Mouse (Mus musculus) retina, adult 2 months (tissue): ENCODE data around the gene Hoxa10.

ENCODE experiments used
- DNase-seq: peaks from one replicate; pipeline ENCODE4 v3.0.0-alpha.2; 2012; ENCODE audit warnings: low read depth, low spot score

Hoxa10 gene

DNA sequence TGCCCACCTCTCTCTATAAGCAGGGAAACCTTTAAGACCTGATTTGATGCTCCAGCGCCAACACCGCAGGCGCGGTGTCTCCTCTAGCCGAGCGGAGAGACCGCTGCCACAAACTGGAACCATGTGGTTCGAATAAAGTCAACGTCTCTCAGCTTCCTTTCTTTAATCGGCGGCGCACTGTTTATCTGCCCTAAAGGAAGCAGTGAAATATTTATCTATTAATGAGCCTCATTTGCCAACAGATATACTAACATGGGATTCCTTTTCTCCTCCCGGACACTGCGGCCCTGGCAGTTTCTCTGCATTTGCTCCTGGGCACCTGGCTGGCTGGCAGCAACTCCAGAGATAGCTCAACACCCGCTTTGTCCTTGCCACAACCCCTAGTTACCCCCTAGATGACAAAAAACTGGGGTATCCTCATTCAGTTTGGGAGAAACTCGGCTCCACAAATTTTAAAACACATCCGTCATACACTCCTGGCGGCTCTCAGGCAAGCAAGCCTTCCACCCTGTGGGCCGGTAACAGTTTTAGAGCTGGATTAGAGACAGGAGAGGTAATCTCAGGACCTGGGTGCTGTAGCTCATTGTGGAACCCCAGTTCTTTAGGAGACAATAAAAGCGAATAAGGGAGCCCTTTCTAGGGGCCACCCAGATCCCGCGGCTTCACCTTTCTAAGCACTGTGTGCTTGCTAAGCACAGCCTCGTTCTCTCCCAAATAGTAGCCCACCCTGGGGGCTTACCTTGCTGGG, 22.6 kb downstream of the Hoxa10 start:
- DNase-seq = no peak

DNA sequence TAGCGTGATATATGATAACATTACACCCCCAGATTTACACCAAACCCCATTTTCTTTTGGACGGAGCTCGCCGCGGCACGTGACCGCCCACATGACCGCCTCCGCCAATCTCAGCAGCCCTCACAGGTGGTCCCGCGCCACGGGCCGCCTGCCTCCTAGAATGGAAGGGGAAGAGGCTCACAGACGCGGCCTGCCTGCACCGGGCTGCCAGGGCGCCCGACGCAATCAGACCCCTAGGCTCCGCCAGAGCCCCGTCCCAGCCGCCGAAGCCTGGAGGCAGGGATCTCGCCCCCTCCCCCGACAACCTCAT, 23.2 kb downstream of the Hoxa10 start:
- DNase-seq = no peak

DNA sequence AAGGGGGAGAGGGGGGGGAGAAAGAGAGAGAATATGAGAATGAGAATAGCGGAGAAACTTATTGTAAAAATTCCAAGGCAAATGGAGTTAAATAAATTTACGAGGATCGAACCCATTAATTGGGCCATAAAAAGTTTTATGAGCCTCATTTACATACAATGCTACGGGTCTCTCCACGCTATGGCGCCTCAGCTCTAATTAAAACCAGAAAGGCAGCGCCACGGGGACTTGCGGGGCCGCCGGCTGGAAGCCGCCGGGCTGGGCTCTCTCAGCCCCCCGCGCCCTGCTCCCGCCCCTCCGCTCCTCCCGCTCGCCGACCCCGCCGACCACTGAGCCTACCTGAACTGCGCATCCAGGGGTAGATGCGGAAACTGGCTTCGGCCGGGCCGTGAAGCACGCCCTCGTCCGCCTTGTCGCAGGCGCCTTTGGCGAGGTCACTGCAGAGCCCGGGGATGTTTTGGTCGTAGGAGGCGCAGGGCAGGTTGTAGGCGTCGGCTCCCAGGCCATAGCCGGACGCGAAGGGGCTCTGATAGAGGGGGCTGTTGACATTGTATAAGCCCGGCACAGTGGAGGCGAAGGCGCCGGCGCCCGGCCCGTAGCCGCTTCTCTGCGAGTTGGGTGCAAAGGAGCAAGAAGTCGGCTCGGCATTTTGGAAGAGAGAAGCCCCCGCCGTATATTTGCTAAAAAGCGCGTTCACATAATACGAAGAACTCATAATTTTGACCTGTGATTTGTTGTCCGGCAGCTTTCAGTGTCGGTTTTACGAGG, 23.8 kb downstream of the Hoxa10 start:
- no peak for DNase-seq

DNA sequence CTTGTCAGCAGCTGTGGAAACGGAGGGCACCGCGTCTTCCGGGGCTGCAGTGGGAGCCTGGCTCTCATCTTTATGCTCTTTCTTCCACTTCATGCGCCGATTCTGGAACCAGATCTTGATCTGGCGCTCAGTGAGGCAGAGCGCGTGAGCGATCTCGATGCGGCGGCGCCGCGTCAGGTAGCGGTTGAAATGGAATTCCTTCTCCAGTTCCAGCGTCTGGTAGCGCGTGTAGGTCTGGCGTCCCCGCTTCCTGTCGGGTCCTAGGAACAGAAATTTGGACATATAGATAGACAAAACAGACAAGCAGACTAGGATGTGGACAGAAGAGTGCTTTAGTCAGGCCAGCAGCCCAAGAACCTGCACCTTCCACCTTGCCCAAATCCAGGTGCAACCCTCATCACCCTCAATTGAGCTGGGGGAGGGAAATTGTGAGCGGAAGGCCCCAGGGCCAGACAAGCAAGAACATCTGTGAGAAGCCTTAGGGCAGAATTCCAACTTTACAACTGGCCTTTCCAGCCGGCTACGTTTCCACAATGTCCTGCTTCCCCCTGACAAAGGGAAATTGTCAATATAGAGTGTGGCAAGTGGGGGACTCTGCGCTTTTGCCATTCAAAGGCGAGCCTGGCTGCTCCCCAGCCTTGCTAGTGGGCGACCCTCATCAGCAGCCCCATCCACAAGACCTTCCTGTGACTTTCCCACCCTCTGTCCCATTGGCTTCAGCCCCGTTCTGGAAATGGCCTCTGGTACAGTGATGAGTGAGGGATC, 24.7 kb downstream of the Hoxa10 start:
- no peak for DNase-seq

DNA sequence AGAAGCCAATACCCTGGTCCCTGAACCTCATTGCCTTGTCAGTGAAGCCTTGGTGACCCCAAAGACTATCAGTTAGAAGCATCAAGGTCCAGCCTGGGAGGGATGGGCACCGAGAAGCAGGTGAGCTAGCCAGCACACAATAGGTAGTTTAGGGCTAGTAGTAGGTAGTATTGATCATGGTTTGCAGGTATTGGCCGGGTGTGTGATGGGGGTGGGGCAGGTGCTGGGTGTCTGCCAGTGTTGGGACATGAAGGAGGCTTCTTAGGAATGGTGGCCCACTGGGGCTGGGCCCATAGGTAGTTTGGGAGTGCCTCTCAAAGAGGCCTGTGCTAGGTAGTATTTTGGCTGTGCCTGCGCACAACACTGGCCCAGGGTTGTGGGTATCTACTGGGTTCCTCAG, 25.6 kb downstream of the Hoxa10 start:
- no peak for DNase-seq

DNA sequence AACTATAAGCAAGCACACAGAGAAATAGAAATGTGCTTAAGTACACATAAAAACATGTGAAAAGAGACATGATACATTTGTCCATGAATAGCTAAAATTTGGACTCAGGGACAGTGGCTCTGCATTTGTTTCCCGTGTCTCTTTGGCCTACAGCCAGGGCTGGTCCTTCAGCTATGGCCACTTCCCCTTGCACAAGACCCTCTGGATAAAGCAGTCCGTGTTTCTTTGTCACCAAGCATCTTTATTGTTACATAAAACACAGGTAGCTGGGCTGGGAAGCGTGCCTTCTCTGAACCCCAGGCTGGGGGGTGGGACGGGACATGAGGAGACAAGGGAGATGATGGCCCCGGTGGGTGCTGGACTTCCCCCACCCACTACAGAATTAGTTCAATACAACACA, 26.4 kb downstream of the Hoxa10 start:
- no peak for DNase-seq

DNA sequence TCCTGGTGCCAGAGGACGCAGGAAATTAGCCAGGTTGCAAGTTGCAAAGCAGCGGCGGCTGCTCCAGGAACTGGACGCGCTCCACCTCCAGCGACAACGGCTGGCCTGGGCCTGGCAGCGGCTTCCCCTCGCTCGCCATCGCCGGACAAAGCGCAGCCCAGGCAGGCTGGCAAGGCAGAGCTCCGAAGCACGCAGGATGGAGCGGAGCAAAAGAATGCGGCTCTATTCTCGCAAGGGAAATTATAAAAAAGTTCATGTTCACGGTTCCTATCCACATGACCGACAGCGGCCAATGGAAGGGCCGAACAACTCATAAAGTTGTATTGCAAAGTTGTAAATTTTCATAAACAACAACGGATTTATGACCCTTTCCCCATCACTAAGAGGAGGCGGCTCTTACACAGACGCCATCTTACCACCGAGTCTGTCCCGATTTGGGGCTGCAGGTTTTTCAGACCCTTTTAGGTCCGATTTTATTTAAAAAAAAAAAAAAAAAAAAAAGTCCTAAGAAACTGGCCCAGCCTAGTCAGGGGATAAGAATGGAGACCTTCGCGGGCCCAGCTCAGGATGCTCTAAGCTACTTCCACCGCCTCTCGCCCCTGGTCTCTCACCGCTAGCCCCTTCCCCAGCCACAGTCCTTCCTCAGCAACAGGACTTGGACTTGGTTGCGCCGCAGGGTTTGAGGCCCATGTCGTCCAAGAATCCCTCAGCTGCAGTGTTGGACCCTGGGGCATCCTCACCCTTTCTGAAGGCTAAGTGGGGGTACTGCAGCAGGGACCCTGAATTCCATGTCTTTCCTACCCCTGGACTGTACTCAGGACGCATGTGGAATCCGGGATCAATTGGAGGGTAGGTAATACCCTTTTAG, 27.3 kb downstream of the Hoxa10 start, which contains the start of the genes Hoxa3 and Gm28308:
Gene Hoxa3 (minus strand): TSS at position 218 of the 868 bp plus-strand sequence.
Gene Gm28308 (minus strand): TSS at position 221 of the 868 bp plus-strand sequence.
- DNase-seq = no peak

DNA sequence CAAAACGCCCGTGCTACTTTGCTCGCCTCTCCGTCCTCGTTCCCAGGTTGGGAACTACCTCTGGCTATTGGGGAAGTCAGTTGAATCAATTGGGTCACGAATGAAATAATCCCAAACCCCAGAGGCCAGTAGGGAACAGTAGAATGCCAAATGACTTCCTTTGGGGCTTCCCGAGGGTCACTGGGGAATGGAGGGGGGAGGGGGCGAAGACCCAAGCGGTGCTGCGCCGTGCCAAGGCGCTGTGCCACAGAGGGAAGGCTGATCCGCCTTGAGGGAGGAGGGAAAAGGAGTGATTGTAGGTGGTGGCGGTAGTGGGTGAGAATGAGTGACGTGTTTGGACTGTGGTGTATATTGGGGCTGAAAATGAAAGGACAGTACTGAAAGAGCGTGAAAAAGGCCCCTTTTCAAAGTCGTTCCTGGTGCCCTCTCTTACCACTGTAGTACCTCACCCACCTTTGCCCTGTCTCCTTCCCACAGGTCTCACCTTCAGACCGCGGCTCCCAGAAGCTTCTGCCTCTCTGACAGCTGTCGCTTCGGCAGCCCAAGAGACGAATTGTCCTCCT, 28.0 kb downstream of the Hoxa10 start:
- DNase-seq = no peak

DNA sequence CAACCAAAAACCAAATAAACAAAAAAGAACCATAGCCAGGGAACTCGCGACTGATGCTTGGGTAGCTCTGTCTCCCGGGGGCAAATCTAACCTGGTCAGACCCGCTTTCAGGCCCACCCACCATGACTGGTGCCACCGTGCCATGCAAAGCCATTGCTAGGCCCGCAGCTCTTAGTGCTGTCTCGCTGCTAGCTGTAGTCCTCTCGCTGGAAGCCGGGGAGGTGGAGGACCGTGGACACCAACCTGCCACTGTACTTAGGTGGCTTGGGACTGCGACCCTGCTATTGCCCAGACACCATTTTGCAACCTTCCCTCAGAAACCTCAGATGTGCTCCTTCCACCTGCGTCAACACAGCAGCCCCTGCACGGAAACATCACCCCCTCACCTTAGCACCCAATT, 28.7 kb downstream of the Hoxa10 start:
- DNase-seq = no peak

DNA sequence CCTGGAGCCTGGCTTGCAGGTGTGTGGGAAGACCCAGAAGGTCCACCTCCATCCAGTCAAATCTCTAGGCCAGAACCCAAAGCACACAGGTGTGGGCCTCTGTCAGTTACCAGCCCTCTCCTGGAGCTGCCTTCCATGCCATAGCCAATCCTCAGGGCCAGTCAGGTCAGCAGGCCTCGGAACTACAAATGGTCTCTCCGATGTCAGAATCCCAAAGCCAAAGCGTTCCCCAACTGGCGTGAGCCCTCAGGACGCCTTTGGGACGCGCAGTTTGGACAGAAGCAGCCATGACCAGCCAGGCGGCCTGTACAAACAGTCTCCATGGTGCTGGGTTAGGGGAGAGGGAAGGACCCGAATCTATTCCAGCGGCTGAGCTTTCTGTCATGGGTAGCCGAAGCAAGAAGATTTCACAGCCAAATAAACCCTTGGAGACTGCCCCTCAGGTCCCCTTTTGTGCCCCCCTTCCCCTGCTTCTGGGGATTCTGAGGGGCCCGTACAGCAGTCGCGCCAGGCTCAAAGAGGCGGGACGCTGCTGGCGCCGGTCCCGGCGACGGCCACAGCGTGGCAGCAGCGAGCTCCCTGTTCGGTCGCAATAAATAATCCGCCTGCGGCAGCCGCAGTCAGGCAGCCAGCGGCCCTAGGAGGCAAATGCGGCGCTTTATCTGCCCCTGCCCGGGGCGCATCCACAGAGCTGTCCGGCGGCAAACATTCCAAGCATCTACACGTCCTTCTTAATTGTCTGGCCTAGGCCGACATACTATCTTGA, 29.3 kb downstream of the Hoxa10 start:
- no peak for DNase-seq

DNA sequence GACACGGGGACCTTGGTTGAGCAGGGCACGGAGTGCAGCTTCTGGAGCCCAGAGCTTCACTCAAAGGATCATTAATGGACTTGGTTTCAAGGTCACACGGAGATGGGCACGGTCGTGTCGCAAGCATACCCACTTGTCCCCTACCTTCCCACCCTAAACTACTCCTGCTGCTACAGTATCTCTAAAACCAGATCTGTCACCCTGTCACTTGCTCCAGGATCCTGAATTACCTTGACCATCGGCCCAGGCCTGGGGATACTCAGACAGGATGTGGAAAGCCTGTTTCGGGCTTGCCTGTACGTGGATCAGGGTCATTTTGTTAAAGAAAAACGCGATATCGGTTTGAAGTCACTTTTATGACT, 31.0 kb downstream of the Hoxa10 start:
- DNase-seq = no peak

DNA sequence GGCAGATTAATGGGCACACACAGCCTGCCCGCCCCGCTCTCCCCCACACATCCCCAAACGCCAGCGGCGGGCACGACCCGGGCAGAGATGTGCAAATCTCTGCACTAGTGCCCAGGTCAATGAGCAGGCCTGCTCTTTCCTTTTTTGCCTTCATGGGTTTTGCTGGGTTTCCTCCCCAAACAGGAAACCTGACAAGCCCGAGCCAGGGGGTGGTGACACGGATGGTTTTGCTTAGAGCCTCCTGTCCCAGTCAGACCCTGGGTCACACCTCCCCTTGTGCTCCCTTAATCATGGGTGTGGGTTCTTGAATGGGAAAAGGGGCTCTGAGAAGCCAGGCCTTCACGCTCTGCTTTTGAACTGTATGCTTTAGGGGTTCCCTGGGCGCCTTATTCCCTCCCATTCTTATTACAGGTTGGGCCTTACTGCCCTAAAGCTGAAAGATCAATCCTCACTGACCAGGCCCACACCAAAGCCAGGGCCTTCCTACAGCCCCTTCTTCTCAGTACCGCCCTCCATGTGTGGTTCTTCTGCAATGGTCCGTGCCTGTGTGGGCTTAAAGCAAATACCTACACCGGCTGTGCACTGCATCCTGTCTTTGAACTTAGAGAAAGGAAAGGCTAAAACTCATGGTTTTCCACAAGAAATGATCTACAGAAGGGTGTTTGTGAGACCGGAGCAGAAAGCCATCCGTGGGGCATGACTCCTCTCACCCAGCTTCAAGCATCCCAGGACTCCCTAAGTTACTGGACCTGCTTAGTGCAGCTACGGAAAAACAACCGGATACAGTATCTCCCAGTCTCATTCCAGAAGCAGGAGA, 31.6 kb downstream of the Hoxa10 start:
- no peak for DNase-seq

DNA sequence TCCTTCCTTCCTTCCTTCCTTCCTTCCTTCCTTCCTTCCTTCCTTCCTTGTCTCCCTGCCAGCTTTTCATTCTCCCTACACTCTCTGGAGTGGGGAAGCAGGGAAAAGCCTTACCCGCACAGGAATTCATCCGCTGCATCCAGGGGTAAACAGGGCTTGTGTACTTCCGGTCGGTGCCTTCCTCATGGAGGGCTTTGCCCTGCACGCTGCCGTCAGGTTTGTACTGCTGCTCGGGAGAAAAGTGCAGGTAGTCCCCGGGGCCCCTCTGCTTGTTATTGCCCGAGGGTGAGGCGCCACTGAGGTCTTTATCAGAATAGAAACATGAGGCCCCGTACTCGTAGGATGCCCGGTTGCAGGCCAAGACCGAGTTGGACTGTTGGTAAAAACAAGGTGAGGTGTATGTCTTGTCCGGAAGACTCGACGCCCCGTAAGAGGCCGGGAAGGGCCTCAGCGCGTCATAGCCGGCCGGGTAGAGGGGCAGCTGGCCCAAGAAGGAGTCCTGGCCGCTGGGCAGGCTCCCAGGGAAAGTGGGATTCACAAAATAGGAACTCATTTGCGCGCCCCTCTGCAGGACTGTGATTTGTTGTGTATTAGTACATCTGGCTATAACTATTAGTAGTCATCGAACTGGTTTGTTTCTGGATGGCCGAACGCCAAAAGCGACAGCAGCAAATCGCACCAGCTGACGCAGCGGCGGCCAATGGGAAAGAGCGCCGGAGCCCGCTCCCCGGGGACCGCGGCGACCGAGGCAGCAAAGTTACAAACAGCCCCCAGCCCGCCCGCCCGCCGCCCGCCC, 32.4 kb downstream of the Hoxa10 start, which contains the start of gene Hoxa6:
Gene Hoxa6 (minus strand): TSS at position 651 of the 796 bp plus-strand sequence.
- DNase-seq = no peak

DNA sequence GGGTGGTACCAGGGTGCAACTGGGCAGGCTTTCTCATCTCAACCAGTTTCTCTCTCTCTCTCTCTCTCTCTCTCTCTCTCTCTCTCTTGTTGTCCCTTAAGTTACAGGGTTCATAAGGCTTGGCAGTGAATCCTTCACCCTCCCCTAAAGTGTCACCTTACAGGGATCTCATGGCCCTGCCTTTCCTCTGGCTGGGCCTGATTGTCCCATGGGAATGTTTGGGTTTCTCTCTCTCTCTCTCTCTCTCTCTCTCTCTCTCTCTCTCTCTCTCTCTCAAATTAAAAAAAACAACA, 33.0 kb downstream of the Hoxa10 start:
- no peak for DNase-seq

DNA sequence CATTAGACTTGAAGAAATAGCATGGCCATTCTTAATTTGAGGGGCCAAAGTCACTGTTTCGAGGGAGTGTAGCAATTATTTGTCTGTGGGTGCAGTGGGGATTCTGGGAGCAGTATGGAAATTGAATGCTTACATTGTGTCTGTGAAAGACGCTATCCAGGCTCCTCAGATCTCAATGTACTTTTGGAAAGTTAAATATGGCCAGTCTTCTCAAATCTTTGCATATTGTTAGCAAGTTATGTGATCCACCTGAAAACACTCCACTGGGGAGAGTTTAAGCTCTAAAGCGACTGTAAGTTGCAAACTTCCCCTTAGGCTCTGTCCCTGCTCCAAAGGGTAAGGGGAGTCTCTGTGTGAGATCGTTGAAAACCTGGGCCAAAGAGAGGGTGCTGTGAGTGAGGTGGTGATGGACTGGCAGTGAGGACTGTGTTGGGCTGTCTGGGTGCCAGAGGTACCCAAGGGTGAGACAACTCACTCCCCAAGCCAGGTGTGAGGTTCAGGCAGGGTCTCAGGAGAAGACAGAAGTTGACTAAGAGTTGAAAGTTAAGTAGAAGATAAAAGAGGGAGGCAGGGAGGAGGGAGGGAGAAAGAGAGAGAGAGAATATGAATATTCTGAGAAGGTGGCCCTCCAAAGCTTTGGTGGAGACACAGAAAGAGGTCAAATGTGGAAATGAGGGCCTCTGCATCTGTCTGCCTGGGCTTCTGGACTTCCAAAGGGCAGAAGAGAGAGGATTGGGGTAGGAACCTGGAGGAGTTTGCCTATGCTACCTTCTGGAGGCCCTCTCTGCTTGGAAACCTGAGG, 33.6 kb downstream of the Hoxa10 start:
- DNase-seq = no peak

DNA sequence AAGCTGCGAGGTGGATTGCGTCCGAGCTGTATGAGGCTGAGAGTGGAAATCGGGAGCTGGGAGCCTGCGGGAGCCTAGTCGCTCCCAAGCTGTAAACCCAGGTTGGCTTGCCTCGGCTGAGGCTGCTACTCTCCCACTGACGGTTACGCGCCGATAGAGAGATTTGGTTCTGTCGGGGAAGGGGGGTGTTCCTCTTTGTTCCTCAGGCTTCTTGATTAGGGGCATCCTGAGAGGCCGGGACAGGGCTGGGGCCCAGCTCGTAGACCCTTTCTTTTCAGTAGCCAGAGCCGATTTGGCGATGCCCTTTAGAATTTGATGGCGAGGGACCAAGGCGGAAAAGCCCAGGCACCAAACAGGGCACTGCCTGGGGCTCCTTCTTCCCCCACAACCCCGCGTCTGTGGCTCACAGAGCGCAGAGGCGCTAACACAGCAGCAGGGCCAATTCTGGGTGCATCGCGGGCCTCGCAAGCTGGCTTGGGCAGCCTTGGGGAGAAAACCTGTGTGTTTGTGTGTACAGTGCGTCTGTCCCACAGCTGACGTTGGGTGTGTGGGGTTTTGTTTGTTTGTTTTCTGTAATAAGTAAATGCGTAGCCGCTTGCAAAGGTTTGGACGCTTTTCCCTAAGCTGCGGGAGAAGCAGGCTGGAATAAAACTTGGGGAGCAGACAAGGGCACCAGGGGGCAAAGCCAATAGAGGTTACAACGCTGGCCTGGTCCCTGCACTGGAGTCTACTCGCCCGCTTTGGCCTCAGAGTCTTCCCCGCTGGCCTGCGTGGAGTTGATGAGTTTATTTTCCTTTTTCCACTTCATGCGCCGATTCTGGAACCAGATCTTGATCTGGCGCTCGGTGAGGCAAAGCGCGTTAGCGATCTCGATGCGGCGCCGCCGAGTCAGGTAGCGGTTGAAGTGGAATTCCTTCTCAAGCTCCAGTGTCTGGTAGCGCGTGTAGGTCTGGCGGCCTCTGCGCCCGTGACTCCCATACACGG, 34.7 kb downstream of the Hoxa10 start:
- DNase-seq = no peak

DNA sequence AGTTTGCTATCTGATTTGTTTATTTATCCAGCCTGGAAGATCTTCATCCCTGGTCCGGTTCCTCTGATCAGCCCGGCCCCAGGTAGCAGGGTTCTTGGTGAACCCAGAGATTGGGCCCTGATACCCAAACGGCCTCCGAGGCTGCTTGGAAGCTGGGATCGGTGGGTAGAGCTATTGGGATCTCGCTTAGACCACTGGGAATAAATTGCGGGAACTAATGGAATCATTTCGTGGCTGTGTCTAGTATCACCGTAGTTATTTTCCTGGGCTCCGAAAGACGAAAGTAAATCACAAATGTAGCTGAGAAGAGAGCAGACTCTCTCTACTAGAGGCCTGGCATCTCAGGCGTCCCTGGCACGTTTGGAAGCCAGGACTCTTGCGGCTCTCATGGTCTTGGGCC, 35.4 kb downstream of the Hoxa10 start:
- no peak for DNase-seq
